Mouse (Mus musculus) ES-Bruce4 (cell line): ENCODE results near the gene Gab2.

Experiments used
- CTCF ChIP-seq: IDR thresholded peaks from one replicate; pipeline ENCODE4 v1.8.1; 2011; ENCODE audit warnings: low read depth, low read length
- EP300 ChIP-seq: IDR thresholded peaks from 2 replicates; pipeline ENCODE4 v1.6.1; 2011; ENCODE audit warnings: low read depth, low read length; ENCODE audit not compliant: insufficient read depth
- POLR2A ChIP-seq: IDR thresholded peaks from one replicate; pipeline ENCODE4 v1.8.1; 2011; ENCODE audit warnings: low read length; ENCODE audit not compliant: insufficient read depth

GRCm38 (mm10) chr7:97183426-97183825 is 102.0 kb downstream of the Gab2 start:
- TF ChIP-seq CTCF (no peak), EP300 (no peak), POLR2A (no peak)
